Mouse (Mus musculus) spleen, adult 18-20 months (tissue): ENCODE measurements around the gene Rrp1.

ENCODE experiments used
- DNase-seq, 2 experiments: peaks; one replicate each; pipeline ENCODE4 v3.0.0; 2022; ENCODE audit warnings: mixed read lengths in 2 of 2

The Rrp1 gene

GRCm38 (mm10) chr10:78412319-78413151, at the start of gene Rrp1:
Gene Rrp1 (minus strand): TSS chr10:78413043.
- peak; percentile 86 to 92 for DNase-seq

- DNase-seq = no peak
Measured at GRCm38 (mm10) chr10:78461767-78462166, 48.9 kb upstream of the Rrp1 start.

- DNase-seq = no peak
Measured at GRCm38 (mm10) chr10:78460463-78460862, 47.6 kb upstream of the Rrp1 start.

GRCm38 (mm10) chr10:78458348-78459111, 45.7 kb upstream of the Rrp1 start:
- DNase-seq = no peak

GRCm38 (mm10) chr10:78457495-78458347, 44.9 kb upstream of the Rrp1 start:
- peak; percentile 46 to 47 for DNase-seq

- no peak for DNase-seq
Measured at GRCm38 (mm10) chr10:78456696-78457095, 43.9 kb upstream of the Rrp1 start.

- no peak for DNase-seq
Measured at GRCm38 (mm10) chr10:78452641-78453040, 39.8 kb upstream of the Rrp1 start.

GRCm38 (mm10) chr10:78450761-78451160, 37.9 kb upstream of the Rrp1 start:
- DNase-seq = no peak

- DNase-seq = no peak
Measured at GRCm38 (mm10) chr10:78447396-78447795, 34.6 kb upstream of the Rrp1 start.

- DNase-seq = no peak
Measured at GRCm38 (mm10) chr10:78446195-78446594, 33.4 kb upstream of the Rrp1 start.

- DNase-seq = no peak
Measured at GRCm38 (mm10) chr10:78442292-78442691, 29.4 kb upstream of the Rrp1 start.

GRCm38 (mm10) chr10:78441606-78442005, 28.8 kb upstream of the Rrp1 start:
- DNase-seq = no peak

- peak in 1 of 2 experiments; percentile 36 for DNase-seq
Measured at GRCm38 (mm10) chr10:78440812-78441211, 28.0 kb upstream of the Rrp1 start.

- DNase-seq = no peak
Measured at GRCm38 (mm10) chr10:78439990-78440389, 27.1 kb upstream of the Rrp1 start.

GRCm38 (mm10) chr10:78439550-78439949, 26.7 kb upstream of the Rrp1 start:
- DNase-seq = peak in 1 of 2 experiments; percentile 29

- DNase-seq = peak; percentile 60 to 86
Measured at GRCm38 (mm10) chr10:78438094-78438493, 25.3 kb upstream of the Rrp1 start.

- no peak for DNase-seq
Measured at GRCm38 (mm10) chr10:78432853-78433252, 20.0 kb upstream of the Rrp1 start.

- no peak for DNase-seq
Measured at GRCm38 (mm10) chr10:78429776-78430175, 16.9 kb upstream of the Rrp1 start.

- no peak for DNase-seq
Measured at GRCm38 (mm10) chr10:78429180-78429579, 16.3 kb upstream of the Rrp1 start.

GRCm38 (mm10) chr10:78428070-78428469, 15.2 kb upstream of the Rrp1 start:
- DNase-seq = no peak

GRCm38 (mm10) chr10:78426117-78426735, 13.4 kb upstream of the Rrp1 start:
- peak in 1 of 2 experiments; percentile 21 for DNase-seq
